Mouse (Mus musculus): ENCODE measurements around the gene Ankrd65. TPM values are rescaled to one million over a fixed set of nuclear protein-coding genes. Genes with fewer than 3 reads are reported as not detected.

The Ankrd65 gene
- polyA plus RNA-seq, 1 experiment from 2014 or later = not detected

DNA sequence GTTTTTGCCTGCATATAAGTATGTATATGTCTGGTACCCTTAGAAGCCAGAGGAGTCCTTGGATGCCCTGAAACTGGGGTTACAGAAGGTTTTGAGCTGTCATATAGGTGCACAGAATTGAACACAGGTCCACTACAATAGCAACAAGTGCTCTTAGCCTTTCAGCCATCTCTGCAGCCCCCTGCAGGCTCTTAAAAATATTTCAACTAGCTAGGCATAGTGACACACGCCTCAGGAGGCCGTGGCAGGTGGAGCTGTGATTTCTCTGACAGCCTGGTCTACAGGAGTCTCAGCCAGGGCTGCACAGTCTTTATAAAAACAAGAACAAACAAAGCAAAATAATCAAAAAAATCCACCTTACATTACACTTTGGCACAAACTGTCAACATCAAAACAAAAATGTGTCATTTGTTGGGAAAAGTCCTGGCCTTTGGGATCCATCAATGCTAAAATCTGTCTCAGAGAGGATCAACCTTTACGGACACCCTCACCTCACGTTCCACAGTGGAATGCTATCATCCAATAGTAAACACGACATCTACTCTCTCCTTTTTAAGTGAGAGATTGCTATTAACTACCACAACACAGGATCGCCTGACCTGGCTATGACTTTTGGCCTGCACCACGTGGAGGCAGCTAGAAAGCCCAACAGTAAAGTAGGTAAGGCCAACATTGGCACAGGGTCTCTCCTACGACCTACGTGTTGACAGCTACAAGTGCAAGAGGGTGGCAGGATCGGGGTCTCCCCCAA, 30.2 kb upstream of the Ankrd65 start:
- Histone ChIP-seq H3K36me3 (ENCODE audit: control insufficient read depth, insufficient read depth, low read length) (peaks cover 24% of the 10 kb centered on the region), H3K9ac (ENCODE audit: low read depth, low read length) (peak overlapping the region; percentile 82), H3K9me3 (ENCODE audit: control insufficient read depth, low read length) (no peaks in the 10 kb centered on the region), H3K27me3 (replicated peaks; ENCODE audit: control insufficient read depth, insufficient read depth, low read length) (no peaks in the 10 kb centered on the region), H3K27ac (replicated peaks; ENCODE audit: low read depth, low read length) (0 out of 2 replicates have a peak overlapping the region, but pooled peaks have one; percentile 4), H3K4me1 (ENCODE audit: control insufficient read depth, insufficient read depth, low read length) (peaks cover 14% of the 10 kb centered on the region), H3K4me2 (ENCODE audit: low read depth, low read length) (peak overlapping the region; percentile 93), H3K4me3 (ENCODE audit: low read depth, low read length) (peak overlapping the region; percentile 69)
- DNase-seq (ENCODE audit: low spot score) (peak; percentile 48), ATAC-seq (ENCODE audit: low read depth) (no peak)
- WGBS = 4% methylated on average over 10 of the region's 10 CpGs

GRCm38 (mm10) chr4:155760613-155761355, 29.5 kb upstream of the Ankrd65 start, which contains the start of gene Atad3a:
Atad3a (minus strand) TSS chr4:155761093.
- Histone ChIP-seq H3K9ac (ENCODE audit: low read depth, low read length) (peak within 1 kb of the TSS; percentile 82), H3K4me1 (ENCODE audit: control insufficient read depth, insufficient read depth, low read length) (peaks cover 14% of the 10 kb centered on the region), H3K9me3 (ENCODE audit: control insufficient read depth, low read length) (no peaks in the 10 kb centered on the region), H3K27me3 (replicated peaks; ENCODE audit: control insufficient read depth, insufficient read depth, low read length) (no peaks in the 10 kb centered on the region), H3K27ac (replicated peaks; ENCODE audit: low read depth, low read length) (peak within 1 kb of the TSS; percentile 56; the same call in 1 of the 2 replicates), H3K4me3 (ENCODE audit: low read depth, low read length) (peak within 1 kb of the TSS; percentile 69), H3K4me2 (ENCODE audit: low read depth, low read length) (peak within 1 kb of the TSS; percentile 93), H3K36me3 (ENCODE audit: control insufficient read depth, insufficient read depth, low read length) (peaks cover 17% of the 10 kb centered on the region)
- ATAC-seq (ENCODE audit: low read depth) (peak; percentile 98), DNase-seq (ENCODE audit: low spot score) (peak; percentile 98)
- under 1% methylated on average over 38 of the region's 68 CpGs for WGBS

DNA sequence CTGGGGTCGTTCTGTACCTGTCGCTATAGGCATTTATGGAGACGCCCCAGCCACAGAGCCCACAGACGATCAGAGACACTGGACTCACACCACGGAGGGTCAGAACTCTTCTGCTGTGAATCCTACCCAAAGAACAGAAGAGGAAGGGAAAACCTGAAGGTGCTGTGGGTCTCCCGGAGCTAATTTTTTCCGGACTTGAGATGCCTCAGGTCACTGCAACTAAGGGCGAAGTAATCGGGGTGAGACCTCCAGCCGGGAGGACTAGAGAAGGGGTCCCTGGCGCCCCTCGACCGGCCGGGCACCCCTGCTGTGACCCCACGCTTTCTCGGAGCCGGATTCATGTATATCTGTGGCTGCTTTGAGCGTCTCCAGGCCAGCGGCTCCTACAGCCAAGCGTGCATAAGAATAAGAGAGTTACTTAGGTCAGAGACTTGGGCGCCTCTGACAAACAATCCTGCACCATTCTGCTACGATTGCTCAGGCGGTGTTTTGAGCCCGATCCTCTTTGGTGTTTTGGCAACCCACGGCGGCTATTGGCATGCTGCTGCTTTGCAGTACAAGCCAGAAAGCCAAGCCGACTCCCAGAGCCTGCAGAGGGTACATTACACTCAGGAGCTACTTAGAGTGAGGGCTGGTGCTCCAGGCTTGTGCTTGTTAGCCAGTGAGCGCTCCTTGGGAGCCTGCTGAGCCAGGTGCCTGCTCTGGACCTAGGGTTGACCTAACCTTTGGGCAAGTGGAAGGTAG, 28.7 kb upstream of the Ankrd65 start:
- Histone ChIP-seq H3K4me2 (ENCODE audit: low read depth, low read length) (peak overlapping the region; percentile 93), H3K9ac (ENCODE audit: low read depth, low read length) (peak overlapping the region; percentile 82), H3K36me3 (ENCODE audit: control insufficient read depth, insufficient read depth, low read length) (peaks cover 10% of the 10 kb centered on the region; the same call in 1 of the 2 replicates), H3K4me3 (ENCODE audit: low read depth, low read length) (peak overlapping the region; percentile 69), H3K27ac (replicated peaks; ENCODE audit: low read depth, low read length) (peak overlapping the region; percentile 56; the same call in 1 of the 2 replicates), H3K4me1 (ENCODE audit: control insufficient read depth, insufficient read depth, low read length) (peaks cover 14% of the 10 kb centered on the region), H3K27me3 (replicated peaks; ENCODE audit: control insufficient read depth, insufficient read depth, low read length) (no peaks in the 10 kb centered on the region), H3K9me3 (ENCODE audit: control insufficient read depth, low read length) (no peaks in the 10 kb centered on the region)
- DNase-seq (ENCODE audit: low spot score) (no peak), ATAC-seq (ENCODE audit: low read depth) (no peak)
- WGBS = 3% methylated on average over 28 of the region's 28 CpGs

- H3K36me3 ChIP-seq (ENCODE audit: control insufficient read depth, insufficient read depth, low read length) = 0 out of 2 replicates have a peak, but pooled peaks cover 4% of the 10 kb centered on the region
- ATAC-seq (ENCODE audit: low read depth) (no peak), DNase-seq (ENCODE audit: low spot score) (no peak)
- H3K4me2 ChIP-seq (ENCODE audit: low read depth, low read length) = no peak overlapping the region
- H3K27me3 ChIP-seq (replicated peaks; ENCODE audit: control insufficient read depth, insufficient read depth, low read length) = no peaks in the 10 kb centered on the region
- H3K9me3 ChIP-seq (ENCODE audit: control insufficient read depth, low read length) = no peaks in the 10 kb centered on the region
- WGBS = 84% methylated on average over 3 of the region's 3 CpGs
- no peak overlapping the region; the same call in 1 of the 2 replicates for H3K9ac ChIP-seq (ENCODE audit: low read depth, low read length)
- H3K27ac ChIP-seq (replicated peaks; ENCODE audit: low read depth, low read length) = no peak overlapping the region
- H3K4me1 ChIP-seq (ENCODE audit: control insufficient read depth, insufficient read depth, low read length) = peaks cover 14% of the 10 kb centered on the region
- H3K4me3 ChIP-seq (ENCODE audit: low read depth, low read length) = no peak overlapping the region
Observed at GRCm38 (mm10) chr4:155762357-155762756, 27.9 kb upstream of the Ankrd65 start.

GRCm38 (mm10) chr4:155769496-155769879, 20.8 kb upstream of the Ankrd65 start:
- Histone ChIP-seq H3K9me3 (ENCODE audit: control insufficient read depth, low read length) (no peaks in the 10 kb centered on the region), H3K36me3 (ENCODE audit: control insufficient read depth, insufficient read depth, low read length) (no peaks in the 10 kb centered on the region), H3K27ac (replicated peaks; ENCODE audit: low read depth, low read length) (no peak overlapping the region), H3K4me3 (ENCODE audit: low read depth, low read length) (peak overlapping the region; percentile 55), H3K4me1 (ENCODE audit: control insufficient read depth, insufficient read depth, low read length) (peaks cover 9% of the 10 kb centered on the region), H3K4me2 (ENCODE audit: low read depth, low read length) (peak overlapping the region; percentile 87), H3K27me3 (replicated peaks; ENCODE audit: control insufficient read depth, insufficient read depth, low read length) (no peaks in the 10 kb centered on the region), H3K9ac (ENCODE audit: low read depth, low read length) (peak overlapping the region; percentile 80)
- ATAC-seq (ENCODE audit: low read depth) = no peak
- DNase-seq (ENCODE audit: low spot score) = no peak
- 44% methylated on average over 5 of the region's 5 CpGs for WGBS

GRCm38 (mm10) chr4:155769880-155770512, 20.2 kb upstream of the Ankrd65 start:
- Histone ChIP-seq H3K27me3 (replicated peaks; ENCODE audit: control insufficient read depth, insufficient read depth, low read length) (no peaks in the 10 kb centered on the region), H3K9me3 (ENCODE audit: control insufficient read depth, low read length) (no peaks in the 10 kb centered on the region), H3K4me2 (ENCODE audit: low read depth, low read length) (peak overlapping the region; percentile 87), H3K4me3 (ENCODE audit: low read depth, low read length) (peak overlapping the region; percentile 55), H3K9ac (ENCODE audit: low read depth, low read length) (peak overlapping the region; percentile 80), H3K36me3 (ENCODE audit: control insufficient read depth, insufficient read depth, low read length) (no peaks in the 10 kb centered on the region), H3K27ac (replicated peaks; ENCODE audit: low read depth, low read length) (peak overlapping the region; percentile 71), H3K4me1 (ENCODE audit: control insufficient read depth, insufficient read depth, low read length) (peaks cover 12% of the 10 kb centered on the region)
- WGBS = 1% methylated on average over 26 of the region's 39 CpGs
- peak; percentile 88 for DNase-seq (ENCODE audit: low spot score)
- peak; percentile 90 for ATAC-seq (ENCODE audit: low read depth)

DNA sequence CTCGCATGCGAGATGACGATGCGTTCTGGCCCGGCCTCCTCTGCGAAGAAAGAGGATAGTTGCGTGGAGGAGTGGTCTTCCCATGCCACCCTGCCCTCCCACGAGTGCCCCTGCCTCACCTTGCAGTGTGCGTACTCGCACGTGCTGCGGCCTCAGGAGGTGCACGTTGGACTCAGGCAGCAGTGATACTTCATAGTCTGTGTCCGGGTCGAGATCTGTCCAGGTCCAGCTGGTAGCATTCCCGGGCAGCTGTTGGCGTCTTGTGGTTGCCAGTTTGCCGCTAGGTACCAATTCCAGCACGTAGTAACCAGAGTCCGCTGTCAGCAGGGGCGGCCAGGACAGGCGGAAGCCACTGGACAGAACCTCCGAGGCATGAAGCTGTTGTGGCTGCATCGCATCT, 19.6 kb upstream of the Ankrd65 start:
- peak overlapping the region; percentile 80 for H3K9ac ChIP-seq (ENCODE audit: low read depth, low read length)
- ATAC-seq (ENCODE audit: low read depth) = no peak
- no peaks in the 10 kb centered on the region for H3K9me3 ChIP-seq (ENCODE audit: control insufficient read depth, low read length)
- H3K27ac ChIP-seq (replicated peaks; ENCODE audit: low read depth, low read length) = no peak overlapping the region
- DNase-seq (ENCODE audit: low spot score) = no peak
- 36% methylated on average over 24 of the region's 24 CpGs for WGBS
- peaks cover 18% of the 10 kb centered on the region for H3K4me1 ChIP-seq (ENCODE audit: control insufficient read depth, insufficient read depth, low read length)
- H3K36me3 ChIP-seq (ENCODE audit: control insufficient read depth, insufficient read depth, low read length) = no peaks in the 10 kb centered on the region
- peak overlapping the region; percentile 55 for H3K4me3 ChIP-seq (ENCODE audit: low read depth, low read length)
- H3K27me3 ChIP-seq (replicated peaks; ENCODE audit: control insufficient read depth, insufficient read depth, low read length) = no peaks in the 10 kb centered on the region
- H3K4me2 ChIP-seq (ENCODE audit: low read depth, low read length) = peak overlapping the region; percentile 87

- no peak overlapping the region for H3K4me2 ChIP-seq (ENCODE audit: low read depth, low read length)
Observed at GRCm38 (mm10) chr4:155771706-155772105, 18.5 kb upstream of the Ankrd65 start.

More at GRCm38 (mm10) chr4:155771706-155772105, 18.5 kb upstream of the Ankrd65 start:
- H3K9ac ChIP-seq (ENCODE audit: low read depth, low read length) = no peak overlapping the region
- H3K27me3 ChIP-seq (replicated peaks; ENCODE audit: control insufficient read depth, insufficient read depth, low read length) = no peaks in the 10 kb centered on the region
- no peaks in the 10 kb centered on the region for H3K9me3 ChIP-seq (ENCODE audit: control insufficient read depth, low read length)
- H3K4me3 ChIP-seq (ENCODE audit: low read depth, low read length) = no peak overlapping the region
- 89% methylated on average over 2 of the region's 2 CpGs for WGBS
- no peaks in the 10 kb centered on the region for H3K36me3 ChIP-seq (ENCODE audit: control insufficient read depth, insufficient read depth, low read length)
- no peak overlapping the region for H3K27ac ChIP-seq (replicated peaks; ENCODE audit: low read depth, low read length)
- ATAC-seq (ENCODE audit: low read depth) = no peak
- DNase-seq (ENCODE audit: low spot score) = no peak
- H3K4me1 ChIP-seq (ENCODE audit: control insufficient read depth, insufficient read depth, low read length) = peaks cover 21% of the 10 kb centered on the region

Measured in embryonic facial prominence, embryonic 14.5 days (tissue).